Mouse (Mus musculus): ENCODE measurements around the gene Negr1.

GRCm38 (mm10) chr3:157321081-157321573 is 759.5 kb downstream of the Negr1 start:
- TF ChIP-seq EP300 (IDR thresholded peaks at IDR 0.05; ENCODE audit: insufficient read depth, low read depth, low read length) (no peak), CTCF (IDR thresholded peaks at IDR 0.05) (no peak)

Measured in heart, adult 2 months (tissue).